Mouse (Mus musculus) heart, adult 2 months (tissue): ENCODE measurements around the gene Glycam1.

Experiments
- CTCF ChIP-seq: fragments of 200-600 bp; IDR thresholded peaks from 2 replicates; pipeline ENCODE4 v1.8.1; 2022; ENCODE audit warnings: antibody characterized with exemption, mild to moderate bottlenecking, moderate library complexity
- EP300 ChIP-seq: fragments of 200-500 bp; IDR thresholded peaks from 2 replicates; pipeline ENCODE4 v1.6.1; 2011; ENCODE audit warnings: low read depth, low read length, control low read depth; ENCODE audit not compliant: insufficient read depth

- TF ChIP-seq CTCF, result no peak
- TF ChIP-seq EP300, result no peak
Measured at GRCm38 (mm10) chr15:103522458-103523099, 42.3 kb downstream of the Glycam1 start.
